Mouse (Mus musculus) heart, postnatal 0 days (tissue): ENCODE measurements around the gene Prrc2c. TPM values are rescaled to one million over a fixed set of nuclear protein-coding genes. Genes with fewer than 3 reads are reported as not detected.

Experiments
- ATAC-seq: fragments of 200-750 bp; cut with Nextera tagmentation; 2 replicates; pipeline ENCODE4 v1.8.0; 2017; ENCODE audit warnings: low read depth, moderate number of reproducible peaks, moderate library complexity; ENCODE audit not compliant: insufficient read depth
- DNase-seq: peaks from one replicate; pipeline ENCODE4 v3.0.0-alpha.2; 2016; ENCODE audit warnings: low spot score
- H3K27ac ChIP-seq: fragments of 300-500 bp; sonication (generic); 2 replicates; pipeline ENCODE4 v1.5.1; 2014; ENCODE audit warnings: low read depth, mild to moderate bottlenecking
- H3K27me3 ChIP-seq: fragments of 300-500 bp; sonication (generic); 2 replicates; pipeline ENCODE4 v1.6.1; 2014; ENCODE audit warnings: low read length, mixed read lengths; ENCODE audit not compliant: control insufficient read depth, insufficient read depth
- H3K36me3 ChIP-seq: fragments of 300-500 bp; sonication (generic); replicated peaks from 2 replicates; pipeline ENCODE4 v1.6.1; 2014; ENCODE audit warnings: low read length, mixed read lengths; ENCODE audit not compliant: control insufficient read depth, insufficient read depth
- H3K4me1 ChIP-seq: fragments of 300-500 bp; sonication (generic); 2 replicates; pipeline ENCODE4 v1.6.1; 2014; ENCODE audit warnings: antibody characterized with exemption; ENCODE audit not compliant: control insufficient read depth, insufficient read depth
- H3K4me2 ChIP-seq: fragments of 300-500 bp; sonication (generic); 2 replicates; pipeline ENCODE4 v1.6.1; 2014; ENCODE audit warnings: low read depth, mild to moderate bottlenecking, low read length, moderate library complexity
- H3K4me3 ChIP-seq: fragments of 300-500 bp; sonication (generic); 2 replicates; pipeline ENCODE4 v1.5.1; 2014; ENCODE audit warnings: low read depth, low read length
- H3K9ac ChIP-seq: fragments of 300-500 bp; sonication (generic); replicated peaks from 2 replicates; pipeline ENCODE4 v1.6.1; 2014; ENCODE audit warnings: low read depth, low read length, mixed read lengths
- H3K9me3 ChIP-seq: fragments of 300-500 bp; sonication (generic); replicated peaks from 2 replicates; pipeline ENCODE4 v1.6.1; 2016; ENCODE audit warnings: low read length; ENCODE audit not compliant: control insufficient read depth
- CTCF ChIP-seq: IDR thresholded peaks from 2 replicates; pipeline ENCODE4 v1.5.1; 2016; ENCODE audit warnings: antibody characterized with exemption, control low read depth, low read depth
- EP300 ChIP-seq: IDR thresholded peaks from 2 replicates; pipeline ENCODE4 v1.6.1; 2016; ENCODE audit warnings: antibody characterized with exemption, low read depth
- WGBS: fragments of 180-500 bp; shearing (Covaris S2); extraction: QIAGEN DNeasy Blood & Tissue Kit; methylation state at CpG from one replicate; pipeline ENCODE4 v1.1.7; 2014; 5-methylcytosine and 5-hydroxymethylcytosine counted together
- polyA plus RNA-seq: library from polyadenylated mRNA; unstranded; fragments of >200 nt; fragmentation: Nextera tagmentation; extraction: Ambion mirVana; gene quantifications from 2 replicates; pipeline ENCODE4 v1.2.1, GENCODE M21; 2015
- total RNA-seq: library from RNA; depleted of rRNA; stranded (reverse); fragments of >200 nt; gene quantifications from 2 replicates; pipeline ENCODE4 v1.2.3, GENCODE M21; 2014; ENCODE audit warnings: low replicate concordance

Prrc2c gene
- total and polyA plus RNA-seq, 2 experiments from 2014 or later = 54.6 to 55.9 TPM

DNA sequence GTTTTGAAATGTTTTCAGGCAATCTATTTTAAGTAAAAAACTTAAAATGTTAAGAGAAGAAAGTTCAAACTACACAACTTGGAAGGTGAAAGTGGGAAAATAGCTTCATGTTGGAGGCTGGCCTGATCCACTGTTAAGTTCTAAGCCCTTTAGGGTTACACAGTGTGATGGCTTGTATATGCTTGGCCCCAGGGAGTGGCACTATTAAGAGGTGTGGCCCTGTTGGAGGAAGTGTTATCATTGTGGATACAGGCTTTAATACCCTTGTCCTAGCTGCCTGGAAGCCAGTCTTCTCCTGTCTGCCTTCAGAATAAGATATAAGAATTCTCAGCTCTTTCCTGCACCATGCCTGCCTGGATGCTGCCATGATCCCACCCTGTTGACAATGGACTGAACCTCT lies 16.7 kb downstream of the Prrc2c start:
- no peak overlapping the region for H3K9ac ChIP-seq
- H3K36me3 ChIP-seq = peaks cover 42% of the 10 kb centered on the region
- TF ChIP-seq CTCF (no peak), EP300 (no peak)

DNA sequence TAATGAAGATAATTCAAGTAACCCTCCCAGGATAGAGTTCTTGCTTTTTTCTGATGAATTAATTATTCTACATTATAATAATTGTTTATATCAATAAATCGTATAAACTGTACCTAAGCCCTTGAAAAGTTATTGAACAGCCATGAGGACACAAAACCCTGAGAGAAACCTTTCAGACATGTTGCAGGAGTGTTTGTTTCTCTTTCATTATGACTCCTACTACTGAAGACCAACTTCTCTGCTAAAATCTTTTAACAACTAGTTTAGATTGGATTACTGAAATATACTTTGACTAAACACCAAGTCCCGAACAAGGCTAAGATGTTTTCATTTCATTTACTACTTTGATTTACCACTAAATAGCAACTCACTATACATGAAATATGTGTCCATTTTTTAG lies 19.7 kb downstream of the Prrc2c start:
- no peaks in the 10 kb centered on the region for H3K27me3 ChIP-seq
- TF ChIP-seq CTCF = no peak
- H3K4me2 ChIP-seq = no peak overlapping the region
- no peaks in the 10 kb centered on the region for H3K4me1 ChIP-seq
- H3K27ac ChIP-seq = no peak overlapping the region
- no peaks in the 10 kb centered on the region for H3K9me3 ChIP-seq
- DNase-seq = no peak
- 95% methylated on average over 2 of the region's 2 CpGs for WGBS
- no peak overlapping the region for H3K4me3 ChIP-seq
- no peak for ATAC-seq
- H3K36me3 ChIP-seq = peaks cover 67% of the 10 kb centered on the region
- no peak overlapping the region for H3K9ac ChIP-seq

More for the DNA sequence above, 16.7 kb downstream of the Prrc2c start:
- H3K4me3 ChIP-seq = no peak overlapping the region
- no peaks in the 10 kb centered on the region for H3K27me3 ChIP-seq
- 0 out of 2 replicates have a peak, but pooled peaks cover 4% of the 10 kb centered on the region for H3K4me1 ChIP-seq
- DNase-seq (no peak), ATAC-seq (no peak)
- H3K4me2 ChIP-seq = no peak overlapping the region
- no peaks in the 10 kb centered on the region for H3K9me3 ChIP-seq
- no peak overlapping the region for H3K27ac ChIP-seq

DNA sequence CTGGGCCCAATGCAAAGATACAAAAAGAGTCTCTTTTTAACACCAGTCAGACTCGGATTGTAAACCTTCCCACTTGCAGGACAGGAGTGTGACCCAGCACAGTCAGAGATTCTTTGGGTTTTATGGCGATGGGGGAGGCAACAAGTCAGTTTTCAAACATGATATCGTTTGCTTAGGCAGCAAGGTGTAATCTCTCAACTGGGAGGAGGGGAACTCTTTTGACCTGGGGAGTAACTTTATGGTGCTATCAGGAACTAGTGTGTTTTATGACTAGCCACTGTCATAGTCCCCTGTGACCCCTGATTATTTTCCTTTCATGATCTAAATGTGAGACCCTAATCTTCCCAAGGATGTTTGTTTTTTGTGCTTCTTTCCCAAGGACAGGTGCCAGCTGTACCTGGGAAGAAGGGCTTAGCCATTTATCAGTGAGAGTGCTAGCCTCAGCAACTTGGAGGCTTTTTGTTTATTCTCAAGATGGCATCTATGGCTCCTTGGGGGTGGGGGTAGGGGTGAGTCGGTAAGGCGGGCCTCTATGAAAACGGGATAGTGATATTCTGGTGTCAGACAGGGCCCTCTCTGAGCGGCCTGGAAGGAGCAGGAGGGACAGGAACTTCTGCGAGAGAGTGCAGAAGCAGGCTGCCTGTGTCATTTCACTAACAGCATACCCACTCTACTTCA lies 39.8 kb downstream of the Prrc2c start:
- ATAC-seq (no peak), DNase-seq (no peak)
- Histone ChIP-seq H3K27ac (no peak overlapping the region), H3K4me1 (no peaks in the 10 kb centered on the region), H3K4me2 (no peak overlapping the region), H3K27me3 (no peaks in the 10 kb centered on the region), H3K9me3 (no peaks in the 10 kb centered on the region), H3K9ac (no peak overlapping the region), H3K4me3 (no peak overlapping the region), H3K36me3 (peaks cover 72% of the 10 kb centered on the region)
- WGBS = 64% methylated on average over 8 of the region's 8 CpGs
- TF ChIP-seq CTCF = no peak
- TF ChIP-seq EP300 = no peak

DNA sequence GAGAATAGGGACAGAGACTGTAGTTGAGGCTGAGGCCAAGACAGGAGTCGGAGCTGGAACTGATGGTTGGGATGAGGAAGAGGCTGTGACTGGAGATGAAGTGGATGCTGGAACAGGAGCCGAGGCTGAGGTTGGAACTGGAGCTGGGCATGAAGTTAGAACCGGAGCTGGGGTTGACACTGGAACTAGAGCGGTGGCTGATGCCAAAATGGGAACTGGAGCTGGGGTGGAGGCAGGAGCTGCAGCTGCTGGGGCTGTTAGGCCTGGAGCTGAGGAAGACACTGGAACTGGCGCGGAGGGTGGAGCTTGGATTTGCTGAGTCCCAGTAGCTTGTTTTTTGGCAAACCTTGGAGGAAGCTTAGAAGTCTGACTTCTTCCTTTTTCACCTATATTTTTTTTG lies 42.5 kb downstream of the Prrc2c start:
- TF ChIP-seq CTCF (no peak), EP300 (no peak)
- 94% methylated on average over 6 of the region's 6 CpGs for WGBS
- DNase-seq (no peak), ATAC-seq (no peak)
- H3K9ac ChIP-seq = no peak overlapping the region
- no peaks in the 10 kb centered on the region for H3K9me3 ChIP-seq
- H3K4me3 ChIP-seq = no peak overlapping the region
- no peaks in the 10 kb centered on the region for H3K4me1 ChIP-seq
- H3K27ac ChIP-seq = no peak overlapping the region
- no peaks in the 10 kb centered on the region for H3K27me3 ChIP-seq
- no peak overlapping the region for H3K4me2 ChIP-seq
- H3K36me3 ChIP-seq = peaks cover 74% of the 10 kb centered on the region

GRCm38 (mm10) chr1:162693721-162694120 lies 46.6 kb downstream of the Prrc2c start:
- Histone ChIP-seq H3K9ac (no peak overlapping the region), H3K27me3 (no peaks in the 10 kb centered on the region), H3K4me3 (no peak overlapping the region), H3K27ac (no peak overlapping the region), H3K4me2 (no peak overlapping the region), H3K36me3 (peaks cover 85% of the 10 kb centered on the region), H3K4me1 (no peaks in the 10 kb centered on the region), H3K9me3 (no peaks in the 10 kb centered on the region)
- 75% methylated on average over 2 of the region's 2 CpGs for WGBS
- DNase-seq (no peak), ATAC-seq (no peak)
- no peak for TF ChIP-seq EP300
- TF ChIP-seq CTCF = no peak
